Mouse (Mus musculus) thymus, postnatal 36 days (tissue): Measurements from ENCODE around the gene Wdcp.
"Not testable (repeated sequence)": the region's sequence is repeated elsewhere in the genome, so short reads cannot be mapped to it uniquely, and the experiment has no call there.

Experiments used
- DNase-seq, 2 experiments: peaks; one replicate each; pipeline ENCODE4 v3.0.0; 2022; ENCODE audit warnings: mixed read lengths in 2 of 2

Gene Wdcp

DNA sequence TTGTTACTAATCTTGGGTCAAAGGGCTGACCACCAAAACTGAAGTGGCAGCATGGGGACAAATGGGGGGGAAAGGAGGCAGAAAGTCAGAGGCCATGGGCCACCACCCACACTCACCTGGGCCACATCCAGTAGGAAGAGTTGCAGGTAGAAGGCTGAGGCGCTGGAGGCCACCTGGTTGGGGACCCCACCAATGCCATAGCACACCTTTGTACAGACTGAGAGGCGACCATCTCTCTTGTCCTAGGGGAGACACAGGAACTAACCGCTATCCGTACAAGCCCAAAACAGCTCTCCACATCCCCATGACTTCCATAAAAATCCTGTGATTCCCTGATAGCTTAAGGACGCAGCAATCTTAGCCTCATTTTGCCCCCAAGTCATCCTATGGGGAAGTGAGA lies 28.2 kb downstream of the Wdcp start:
- no peak for DNase-seq

DNA sequence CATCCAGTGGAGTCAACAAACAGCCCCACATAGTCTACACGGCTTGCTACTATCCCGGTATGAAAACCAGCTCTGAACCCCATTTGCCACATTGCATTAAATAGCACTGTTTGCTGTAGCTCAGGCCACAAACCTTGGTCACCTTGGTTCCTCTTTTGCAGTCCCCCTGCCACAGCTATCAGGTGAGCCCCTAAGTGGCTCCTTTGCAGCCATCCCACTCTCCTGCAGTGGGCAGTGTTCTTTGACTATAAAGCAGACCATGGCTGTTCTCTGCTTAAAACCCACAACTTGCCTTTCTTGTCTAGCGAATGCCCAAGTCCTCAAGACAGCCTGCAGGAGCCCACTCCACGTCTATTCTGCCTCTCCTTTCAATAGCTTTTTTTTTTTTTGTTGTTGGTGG lies 29.2 kb downstream of the Wdcp start:
- DNase-seq = no peak

DNA sequence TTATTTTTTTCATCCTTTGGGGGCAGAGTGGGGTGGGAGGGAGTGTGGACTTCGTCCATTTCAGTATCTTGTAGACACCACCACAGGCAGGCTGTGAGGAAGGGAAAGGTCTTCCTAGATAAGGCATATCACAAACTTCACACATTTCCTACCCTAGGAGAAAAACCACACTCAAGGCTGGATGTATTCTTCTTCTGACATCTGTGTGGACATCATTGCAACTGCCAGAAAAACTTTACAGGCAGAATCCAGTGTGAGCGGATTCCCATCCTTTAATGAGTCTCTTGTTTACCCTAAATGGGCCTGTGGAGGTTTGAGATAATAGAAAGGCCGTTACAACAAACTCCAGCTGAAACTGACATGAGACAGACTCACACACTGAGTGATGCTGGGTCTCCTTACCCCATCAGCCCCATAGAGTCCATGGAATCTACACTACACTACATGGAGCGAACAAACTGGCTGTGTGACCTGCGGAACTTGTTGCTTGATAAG lies 29.9 kb downstream of the Wdcp start:
- no peak for DNase-seq

DNA sequence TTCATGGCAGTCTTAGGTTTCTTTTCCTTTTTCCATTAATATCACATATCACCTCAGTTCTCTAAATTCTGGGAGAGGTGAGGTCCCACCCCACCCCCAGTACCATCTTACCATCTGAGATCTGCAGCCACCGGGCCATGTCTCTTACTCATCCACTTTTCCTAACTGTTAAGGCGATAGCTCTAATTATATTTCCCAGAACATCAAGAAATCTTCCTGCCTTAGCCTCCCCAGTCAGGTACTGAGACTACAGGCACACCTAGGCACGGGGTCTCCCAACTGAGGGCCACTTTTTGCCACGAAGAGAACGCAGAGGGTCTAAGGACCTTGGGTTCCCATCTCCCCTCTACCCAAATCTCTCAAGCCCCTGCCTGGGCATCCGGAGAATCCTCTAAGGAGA lies 30.4 kb downstream of the Wdcp start:
- no peak for DNase-seq

DNA sequence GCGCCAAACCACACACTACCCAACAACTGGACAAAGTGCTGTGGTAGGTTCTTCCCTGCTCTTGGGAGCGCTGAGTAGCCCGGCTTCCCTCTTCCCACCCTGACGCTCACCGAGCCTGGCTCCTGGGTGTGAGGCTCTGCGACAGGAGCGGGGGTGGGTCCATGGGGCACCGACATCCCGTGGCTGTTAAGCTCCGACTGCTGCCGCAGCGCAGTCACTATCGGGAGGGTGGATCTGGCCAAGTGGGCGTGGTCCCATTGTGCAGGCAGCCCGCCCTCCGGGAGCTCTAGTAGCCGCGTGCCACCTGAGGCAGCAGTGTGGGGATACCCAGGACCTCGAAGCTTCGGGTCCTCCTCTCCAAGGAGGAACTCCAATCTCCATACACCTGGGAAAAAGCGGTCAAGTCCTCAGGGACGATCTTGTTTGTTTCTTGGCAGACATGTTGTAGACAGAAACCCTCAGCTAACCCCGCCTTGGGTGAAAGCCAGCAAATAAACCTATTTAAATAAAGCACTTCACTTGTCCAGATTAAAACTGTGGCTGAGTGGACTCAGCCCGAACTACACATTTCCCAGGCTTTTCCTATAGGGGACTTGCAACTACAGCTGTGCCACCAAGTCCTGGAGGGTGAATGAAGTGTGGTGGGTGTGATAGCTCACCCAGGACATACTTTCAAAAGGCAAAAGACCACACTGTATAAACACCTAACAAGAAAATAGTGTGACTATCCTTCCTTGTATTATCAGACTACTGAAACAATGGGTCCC lies 31.2 kb downstream of the Wdcp start, which contains the start of gene Mfsd2b:
Mfsd2b (minus strand) TSS at position 199 of the 767 bp plus-strand sequence.
- DNase-seq = peak; percentile 68 to 78

DNA sequence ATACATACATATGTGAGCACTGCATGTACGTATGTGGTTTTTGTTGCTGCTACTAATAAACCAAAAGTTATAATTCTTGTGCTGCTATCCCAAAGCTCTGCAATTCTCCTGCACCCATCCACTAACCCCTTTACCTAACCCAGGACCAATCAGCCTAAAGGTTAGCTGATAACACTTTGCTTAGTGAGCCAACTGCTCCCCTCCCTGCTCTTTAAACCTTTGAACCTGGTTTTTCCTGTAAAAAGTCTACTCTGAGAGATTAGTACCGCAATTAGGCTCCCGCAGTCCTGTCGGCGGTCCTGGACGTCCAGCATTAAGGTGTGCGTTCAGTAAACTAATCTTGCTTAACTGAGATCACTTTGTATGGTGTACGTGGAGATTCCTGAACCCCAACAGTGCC lies 32.5 kb downstream of the Wdcp start:
- DNase-seq = no peak

DNA sequence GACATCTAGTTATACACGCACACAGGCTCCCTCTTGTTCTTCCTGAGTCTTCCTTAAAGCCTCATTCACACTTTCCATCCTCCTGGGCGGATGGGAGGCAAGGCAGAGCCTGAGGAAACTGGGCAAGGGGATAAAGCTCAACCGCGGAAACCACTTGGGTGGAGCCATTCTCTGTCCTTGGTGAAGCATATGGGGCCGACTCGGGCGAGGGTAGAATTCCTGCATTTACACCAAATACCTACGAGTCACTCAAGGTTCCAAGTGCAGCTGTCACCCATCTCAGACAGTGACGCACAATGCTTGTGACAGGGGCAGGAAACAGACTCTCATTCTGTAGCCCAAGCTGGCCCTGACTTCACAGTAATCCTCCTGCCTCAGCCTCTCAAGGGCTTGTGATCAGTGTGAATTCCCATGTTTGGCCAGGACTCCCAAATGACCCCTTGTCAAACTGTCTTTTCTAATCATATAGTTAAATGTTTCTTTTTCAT lies 35.2 kb downstream of the Wdcp start:
- DNase-seq = no peak

DNA sequence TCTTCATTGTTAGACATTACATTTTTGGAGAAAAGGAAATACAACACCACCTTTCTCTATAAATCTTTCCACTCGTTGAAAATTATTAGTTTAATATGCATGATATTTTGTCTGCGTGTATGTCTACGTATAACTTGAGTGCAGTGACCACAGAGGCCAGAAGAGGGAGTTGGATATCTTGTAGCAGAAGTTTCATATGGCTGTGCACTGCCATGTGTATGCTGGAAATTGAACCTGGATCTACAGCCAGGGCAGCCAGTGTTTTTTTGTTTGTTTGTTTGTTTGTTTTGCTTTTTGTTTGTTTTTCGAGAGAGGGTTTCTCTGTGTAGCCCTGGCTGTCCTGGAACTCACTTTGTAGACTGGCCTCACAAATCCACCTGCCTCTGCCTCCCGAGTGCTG lies 35.9 kb downstream of the Wdcp start:
- no peak for DNase-seq

DNA sequence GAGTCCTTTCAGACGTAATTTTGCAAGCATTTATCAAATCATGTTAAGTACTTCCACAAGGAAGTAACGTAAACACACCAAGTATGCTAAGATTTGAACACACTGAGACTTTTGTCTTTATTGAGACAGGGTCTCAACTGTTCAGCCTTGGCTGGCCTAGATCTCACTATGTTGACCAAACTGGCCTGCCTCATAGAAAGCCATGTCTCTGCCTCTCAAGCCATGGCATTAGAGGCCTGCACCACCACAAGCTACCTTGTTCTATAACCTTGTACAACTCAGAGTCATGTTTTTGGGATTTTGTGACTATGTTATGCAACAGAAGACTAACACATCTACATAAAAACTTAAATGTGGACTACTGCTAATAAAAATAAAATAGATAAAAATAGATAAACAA lies 39.0 kb downstream of the Wdcp start:
- no peak for DNase-seq

DNA sequence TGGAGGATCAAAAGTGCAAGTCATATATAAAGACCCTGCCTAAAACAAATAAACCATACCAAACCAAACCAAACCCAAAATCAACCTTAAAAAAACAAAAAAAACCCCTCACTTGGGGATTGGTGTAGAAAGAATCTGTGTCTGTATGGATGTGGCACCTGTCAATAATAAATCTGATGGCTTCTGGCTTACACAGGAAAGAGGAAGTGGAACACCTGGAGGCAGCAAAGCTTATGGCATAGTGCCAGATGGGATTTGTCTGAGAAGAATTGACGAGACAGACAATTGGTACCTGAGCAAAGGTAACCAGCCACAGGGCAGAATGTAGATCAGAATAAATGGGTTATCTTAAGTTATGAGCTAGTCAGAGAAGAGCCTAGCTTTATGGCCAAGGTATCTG lies 42.0 kb downstream of the Wdcp start:
- no peak for DNase-seq

DNA sequence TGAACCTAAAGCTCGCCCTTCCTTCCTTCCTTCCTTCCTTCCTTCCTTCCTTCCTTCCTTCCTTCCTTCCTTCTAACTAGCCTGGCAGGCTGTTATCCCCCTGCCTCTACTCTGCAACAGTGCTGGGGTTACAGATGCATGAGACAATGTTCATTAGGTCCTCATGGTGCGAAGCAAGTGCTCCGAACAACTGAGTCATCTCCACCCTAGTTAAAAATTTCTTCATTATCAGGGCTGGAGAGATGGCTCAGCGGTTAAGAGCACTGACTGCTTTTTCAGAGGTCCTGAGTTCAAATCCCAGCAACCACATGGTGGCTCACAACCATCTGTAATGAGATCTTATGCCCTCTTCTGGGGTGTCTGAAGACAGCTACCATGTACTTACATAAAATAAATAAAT lies 43.5 kb downstream of the Wdcp start:
- not testable (repeated sequence) for DNase-seq

DNA sequence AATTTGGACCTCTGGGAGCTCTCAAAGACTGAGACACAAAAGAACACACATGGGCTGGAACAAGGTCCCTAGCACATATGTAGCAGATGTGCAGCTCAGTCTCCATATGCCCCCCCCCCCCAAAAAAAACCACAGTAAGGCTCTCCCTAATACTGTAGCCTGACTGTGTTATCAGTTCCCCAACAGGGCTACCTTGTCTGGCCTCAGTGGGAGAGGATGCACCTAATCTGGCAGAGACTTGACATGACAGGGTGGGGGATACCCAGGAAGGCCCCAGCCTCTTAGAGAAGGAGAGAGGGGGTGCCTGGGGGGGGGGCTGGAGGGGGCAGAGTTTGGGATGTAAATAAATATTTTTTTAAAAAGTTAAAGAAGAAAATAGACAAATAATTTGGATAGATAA lies 45.6 kb downstream of the Wdcp start:
- DNase-seq = no peak

DNA sequence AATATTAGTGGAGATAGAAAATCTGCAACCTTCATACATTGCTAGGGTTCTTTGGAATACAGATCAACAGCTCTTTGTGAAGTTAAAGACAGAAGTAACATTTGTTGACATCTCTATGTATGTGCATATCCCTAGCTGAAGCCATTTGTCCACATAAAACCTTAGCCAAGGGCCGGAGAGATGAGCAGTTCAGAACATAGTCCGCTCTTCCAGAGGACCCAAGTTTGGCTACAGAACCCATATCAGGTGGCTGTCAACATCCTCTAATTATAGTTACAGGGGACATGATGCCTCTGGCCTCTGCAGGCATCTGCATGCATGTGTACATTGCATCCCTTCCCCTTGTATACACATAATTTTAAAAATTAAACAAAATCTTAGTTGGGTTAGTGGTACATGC lies 46.1 kb downstream of the Wdcp start:
- DNase-seq = no peak

DNA sequence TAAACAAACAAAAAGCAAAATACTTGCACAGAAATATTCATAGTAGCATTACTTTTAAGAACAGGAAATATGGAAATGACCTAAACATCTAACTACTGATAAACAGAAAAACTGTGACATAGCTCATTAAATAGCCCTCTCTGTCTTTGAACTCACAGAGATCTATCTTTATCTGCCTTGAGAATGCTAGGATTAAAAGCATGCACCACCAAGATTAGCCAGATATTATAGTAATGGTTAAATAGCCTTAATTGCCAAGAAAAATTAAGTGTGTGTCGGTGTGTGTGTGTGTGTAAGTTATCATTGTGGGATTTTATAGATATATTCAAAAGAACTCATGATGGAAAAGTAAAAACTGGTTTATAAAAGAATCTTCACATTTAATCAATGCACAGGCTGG lies 46.8 kb downstream of the Wdcp start:
- no peak for DNase-seq

DNA sequence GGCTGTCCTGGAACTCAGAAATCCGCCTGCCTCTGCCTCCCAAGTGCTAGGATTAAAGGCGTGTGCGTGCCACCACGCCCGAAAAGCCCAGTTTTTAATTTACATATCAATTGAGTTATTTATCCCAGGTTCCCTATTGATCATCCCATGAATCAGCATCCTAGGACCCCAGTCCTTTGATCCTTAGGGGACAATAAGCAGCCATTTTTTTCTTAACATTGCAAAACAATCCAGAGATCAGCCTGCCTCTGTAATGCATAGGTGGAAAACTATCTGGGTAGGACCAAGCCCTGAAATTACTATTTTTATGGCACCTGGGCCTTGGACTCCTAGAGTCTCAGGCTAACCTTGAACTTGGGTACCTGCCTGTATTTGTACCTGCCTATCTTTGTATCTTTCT lies 54.9 kb downstream of the Wdcp start:
- no peak for DNase-seq

DNA sequence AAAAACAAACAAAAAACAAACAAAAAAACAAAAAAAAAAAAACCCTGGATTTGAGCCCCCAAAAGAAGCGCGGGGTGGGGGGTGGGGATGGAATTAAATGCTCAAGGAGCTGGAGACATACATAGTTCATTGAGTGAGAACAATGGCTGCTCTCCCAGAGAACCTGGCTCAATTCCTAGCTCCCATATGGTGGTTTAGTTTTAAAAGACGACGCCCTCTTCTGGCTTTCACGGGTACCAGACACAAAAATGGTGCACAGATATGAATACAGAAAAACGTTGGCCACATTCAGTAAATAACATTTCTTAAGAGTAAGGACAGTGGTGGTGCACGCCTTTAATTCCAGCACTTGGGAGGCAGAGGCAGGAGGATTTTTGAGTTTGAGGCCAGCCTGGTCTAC lies 62.8 kb downstream of the Wdcp start:
- DNase-seq = no peak

DNA sequence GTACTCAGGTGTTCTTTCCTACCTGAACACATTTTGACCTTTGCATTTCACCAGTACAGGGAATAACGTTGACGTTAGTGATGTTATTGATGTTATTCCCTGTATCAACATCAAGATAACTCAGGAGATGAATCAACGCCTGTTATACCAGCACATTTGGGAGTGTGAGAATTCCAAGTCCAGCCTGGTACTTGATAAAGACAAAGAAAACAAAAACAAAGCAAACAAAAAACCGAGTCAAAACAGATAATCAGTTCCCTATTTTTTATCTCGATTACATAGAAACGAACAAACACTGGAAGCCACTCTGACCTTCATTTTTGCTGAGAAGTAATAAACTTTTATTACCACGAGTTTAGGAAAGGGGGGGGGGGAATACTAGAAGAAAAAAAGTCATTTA lies 63.4 kb downstream of the Wdcp start:
- no peak for DNase-seq

DNA sequence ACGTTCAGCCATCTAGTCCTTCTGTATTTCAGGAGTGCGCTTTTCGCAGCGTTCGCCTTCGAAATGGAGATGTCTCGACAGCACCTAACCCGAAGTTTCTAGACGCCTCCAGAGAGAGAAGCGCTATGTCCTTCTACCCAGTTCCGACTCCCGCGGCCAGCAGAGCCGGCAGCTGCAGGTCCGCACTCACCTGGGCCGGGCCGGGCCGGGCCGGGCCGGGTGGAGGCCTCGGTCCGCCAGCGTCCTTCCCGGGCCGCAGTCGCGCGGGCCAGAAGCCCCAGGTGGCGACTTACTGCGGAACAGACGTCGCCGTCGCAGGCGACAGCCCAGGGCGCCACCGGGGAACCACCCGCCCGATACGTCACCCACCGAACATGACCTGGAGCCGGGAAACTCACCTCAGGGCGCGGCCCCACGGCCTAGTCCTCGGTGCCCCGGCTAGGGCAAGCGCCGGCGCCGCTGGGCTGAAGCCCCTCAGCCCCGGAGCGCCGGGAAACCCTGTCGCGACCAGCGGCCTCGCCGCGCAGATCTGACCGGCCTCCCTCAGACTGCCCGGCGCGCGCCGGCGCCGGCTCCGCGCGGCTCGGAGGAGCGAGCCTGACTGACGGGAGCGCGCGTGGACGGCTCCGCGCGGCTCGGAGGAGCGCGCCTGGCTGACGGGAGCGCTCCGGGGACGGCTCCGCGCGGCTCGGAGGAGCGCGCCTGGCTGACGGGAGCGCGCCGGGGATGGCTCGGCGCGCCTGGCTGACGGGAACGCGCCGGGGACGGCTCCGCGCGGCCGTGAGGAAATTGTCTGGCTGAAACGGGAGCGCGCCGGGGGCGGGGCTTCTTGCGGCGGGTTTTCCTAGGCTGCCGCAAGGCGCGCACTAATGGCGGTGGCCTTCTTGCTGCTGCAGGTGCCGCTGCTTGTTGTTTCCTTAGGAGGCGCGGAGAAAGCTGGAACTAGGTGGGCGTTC lies 64.1 kb downstream of the Wdcp start, which contains the start of gene Ubxn2a:
Ubxn2a (minus strand) TSS at position 755 of the 956 bp plus-strand sequence.
- DNase-seq = peak; percentile 95 to 96

DNA sequence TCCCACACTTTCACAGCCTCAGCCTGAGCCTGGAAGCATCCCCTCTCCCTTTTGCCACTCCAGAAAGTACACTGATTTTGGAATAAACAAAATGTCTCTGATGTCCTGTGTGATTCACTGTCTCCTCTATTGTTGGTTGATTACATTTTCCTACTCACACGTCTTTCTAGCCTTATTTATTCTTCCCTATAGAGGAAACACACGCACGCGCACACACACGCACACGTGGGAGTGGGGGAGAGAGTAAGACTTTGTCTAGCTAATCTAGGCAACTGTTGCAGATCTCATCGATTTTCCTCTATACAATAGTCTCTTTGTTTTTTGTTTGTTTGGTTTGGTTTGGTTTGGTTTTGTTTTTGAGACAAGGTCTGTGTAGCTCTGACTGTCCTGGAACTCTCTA lies 65.3 kb downstream of the Wdcp start:
- DNase-seq = no peak
